Mouse (Mus musculus) liver, embryonic 14.5 days (tissue): ENCODE data around the gene Rabepk. TPM values are rescaled to one million over a fixed set of nuclear protein-coding genes. Genes with fewer than 3 reads are reported as not detected.

Source experiments
- ATAC-seq: fragments of 200-750 bp; cut with Nextera tagmentation; 2 replicates; pipeline ENCODE4 v1.8.0; 2017; ENCODE audit warnings: moderate number of reproducible peaks, mild to moderate bottlenecking, moderate library complexity; ENCODE audit not compliant: insufficient read depth
- DNase-seq, 3 experiments: peaks; one replicate each; pipeline ENCODE4 v3.0.0-alpha.2; 2012 to 2013; ENCODE audit warnings: low read depth in 3 of 3, low spot score in 3 of 3
- H3K27ac ChIP-seq: fragments of 300-500 bp; sonication (generic); 2 replicates; pipeline ENCODE4 v1.5.1; 2014; ENCODE audit warnings: moderate library complexity, mild to moderate bottlenecking, control low read depth, inconsistent platforms
- H3K27me3 ChIP-seq: fragments of 300-500 bp; sonication (generic); 2 replicates; pipeline ENCODE4 v1.6.1; 2014; ENCODE audit warnings: mild to moderate bottlenecking, low read length, moderate library complexity; ENCODE audit not compliant: control insufficient read depth, insufficient read depth
- H3K36me3 ChIP-seq: fragments of 300-500 bp; sonication (generic); replicated peaks from 2 replicates; pipeline ENCODE4 v1.6.1; 2014; ENCODE audit warnings: low read depth; ENCODE audit not compliant: control insufficient read depth, insufficient read depth
- H3K4me1 ChIP-seq, 2 experiments: fragments of 200-500 bp in 1 of 2; fragments of 300-500 bp in 1 of 2; sonication (generic) in 1 of 2; replicated peaks; 2 replicates each; pipeline ENCODE4 v1.6.1; 2012 to 2014; ENCODE audit warnings: antibody characterized with exemption in 1 of 2, inconsistent platforms in 1 of 2, low read length in 1 of 2; ENCODE audit not compliant: control insufficient read depth in 2 of 2, insufficient read depth in 2 of 2
- H3K4me2 ChIP-seq: fragments of 300-500 bp; sonication (generic); 2 replicates; pipeline ENCODE4 v1.6.1; 2014; ENCODE audit warnings: low read depth, mild to moderate bottlenecking, control low read depth, moderate library complexity
- H3K4me3 ChIP-seq, 2 experiments: fragments of 200-500 bp in 1 of 2; fragments of 300-500 bp in 1 of 2; sonication (generic) in 1 of 2; 2 replicates each; pipeline ENCODE4 v1.5.1; 2012 to 2014; ENCODE audit warnings: low read depth in 2 of 2, low read length in 2 of 2, mild to moderate bottlenecking in 2 of 2, control low read depth in 1 of 2, inconsistent platforms in 1 of 2, moderate library complexity in 1 of 2; ENCODE audit not compliant: insufficient read depth in 1 of 2
- H3K9ac ChIP-seq: fragments of 300-500 bp; sonication (generic); replicated peaks from 2 replicates; pipeline ENCODE4 v1.6.1; 2014; ENCODE audit warnings: mild to moderate bottlenecking, control low read depth, moderate library complexity
- H3K9me3 ChIP-seq: fragments of 300-500 bp; sonication (generic); 2 replicates; pipeline ENCODE4 v1.6.1; 2016; ENCODE audit warnings: low read length, mixed read lengths; ENCODE audit not compliant: control insufficient read depth
- CTCF ChIP-seq: IDR thresholded peaks from 2 replicates; pipeline ENCODE4 v1.5.1; 2016; ENCODE audit warnings: antibody characterized with exemption, low read depth, control low read depth
- EP300 ChIP-seq: IDR thresholded peaks from 2 replicates; pipeline ENCODE4 v1.6.1; 2016; ENCODE audit warnings: antibody characterized with exemption, low read depth
- WGBS: fragments of 180-500 bp; shearing (Covaris S2); extraction: QIAGEN DNeasy Blood & Tissue Kit; methylation state at CpG from one replicate; pipeline ENCODE4 v1.1.7; 2014; ENCODE audit not compliant: insufficient replicate concordance; 5-methylcytosine and 5-hydroxymethylcytosine counted together
- polyA plus RNA-seq, 2 experiments: library from polyadenylated mRNA; depleted of rRNA in 1 of 2; stranded (reverse) in 1 of 2; unstranded in 1 of 2; fragments of >200 nt; fragmentation: Nextera tagmentation in 1 of 2; extraction: Ambion mirVana in 1 of 2; gene quantifications; 2 replicates each; pipeline versions ENCODE4 v1.2.1 to v1.2.3; 2012 to 2014

The Rabepk gene
- polyA plus RNA-seq, 2 experiments, result 15.3 to 25.6 TPM

DNA sequence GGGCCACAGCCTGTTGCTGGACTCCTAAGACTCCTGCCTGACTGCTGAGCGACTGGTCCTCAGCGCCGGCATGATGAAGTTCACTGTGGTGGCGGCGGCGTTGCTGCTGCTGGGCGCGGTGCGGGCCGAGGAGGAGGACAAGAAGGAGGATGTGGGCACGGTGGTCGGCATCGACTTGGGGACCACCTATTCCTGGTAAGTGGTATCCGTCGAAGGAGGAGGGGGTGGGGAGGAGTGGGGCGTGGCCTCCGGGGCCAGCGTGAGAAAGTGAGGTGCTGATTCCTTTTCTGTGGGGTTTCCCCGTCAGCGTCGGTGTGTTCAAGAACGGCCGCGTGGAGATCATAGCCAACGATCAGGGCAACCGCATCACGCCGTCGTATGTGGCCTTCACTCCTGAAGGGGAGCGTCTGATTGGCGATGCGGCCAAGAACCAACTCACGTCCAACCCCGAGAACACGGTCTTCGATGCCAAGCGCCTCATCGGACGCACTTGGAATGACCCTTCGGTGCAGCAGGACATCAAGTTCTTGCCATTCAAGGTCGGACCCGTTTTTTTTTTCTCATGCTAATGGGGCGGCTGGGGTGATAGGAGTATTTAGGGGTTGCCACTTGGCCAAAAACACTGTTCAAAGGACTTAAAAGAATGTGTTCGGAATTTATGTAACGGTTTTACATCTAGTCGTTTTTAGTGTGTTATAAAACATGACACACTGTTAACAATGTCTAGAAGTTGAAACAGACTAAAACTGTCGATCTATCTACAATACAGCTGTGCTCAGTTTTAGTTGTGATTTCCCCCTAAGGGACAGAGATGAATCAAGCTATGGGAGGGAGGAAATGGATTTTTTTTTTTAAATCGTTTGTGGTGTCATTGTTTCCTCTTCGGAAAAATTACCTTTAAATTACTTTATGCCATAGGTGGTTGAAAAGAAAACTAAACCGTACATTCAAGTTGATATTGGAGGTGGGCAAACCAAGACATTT lies 27.2 kb downstream of the Rabepk start:
- ATAC-seq (peak; percentile 32), DNase-seq (peak in 2 of 3 experiments; percentile 37 to 71)
- H3K9me3 ChIP-seq, result no peaks in the 10 kb centered on the region
- peaks cover 24 to 29% of the 10 kb centered on the region in 2 experiments for H3K4me1 ChIP-seq
- peak overlapping the region; percentile 89 for H3K9ac ChIP-seq
- peak overlapping the region; percentile 79 for H3K27ac ChIP-seq
- TF ChIP-seq EP300, result no peak
- no peak for TF ChIP-seq CTCF
- H3K27me3 ChIP-seq, result no peaks in the 10 kb centered on the region
- WGBS, result 2% methylated on average over 50 of the region's 50 CpGs
- H3K4me2 ChIP-seq, result peak overlapping the region; percentile 86
- H3K36me3 ChIP-seq, result peaks cover 51% of the 10 kb centered on the region
- H3K4me3 ChIP-seq, result peak overlapping the region; percentile 78 to 84

- WGBS, result under 1% methylated on average over 60 of the region's 60 CpGs
- TF ChIP-seq EP300 (peak; percentile 38; the same call in 1 of the 2 replicates), CTCF (peak; percentile 20; the same call in 1 of the 2 replicates)
- Histone ChIP-seq H3K9me3 (no peaks in the 10 kb centered on the region), H3K36me3 (peaks cover 41% of the 10 kb centered on the region), H3K27ac (peak within 1 kb of the TSS; percentile 80), H3K27me3 (no peaks in the 10 kb centered on the region), H3K4me3 (peak within 1 kb of the TSS; percentile 86 to 91), H3K4me2 (peak within 1 kb of the TSS; percentile 86), H3K9ac (peak within 1 kb of the TSS; percentile 93), H3K4me1 (peaks cover 22 to 25% of the 10 kb centered on the region in 2 experiments)
- ATAC-seq (peak; percentile 97), DNase-seq (peak; percentile 99 to 100 (median 100))
Observed at GRCm38 (mm10) chr2:34771368-34772226, 28.1 kb downstream of the Rabepk start, which contains the start of gene Hspa5. TSS of gene Hspa5 (plus strand) at chr2:34771970.

- Histone ChIP-seq H3K4me3 (peak overlapping the region; percentile 86 to 91), H3K36me3 (peaks cover 35% of the 10 kb centered on the region), H3K27ac (peak overlapping the region; percentile 80), H3K4me1 (peaks cover 22% of the 10 kb centered on the region in 2 experiments), H3K9ac (peak overlapping the region; percentile 93), H3K27me3 (no peaks in the 10 kb centered on the region), H3K4me2 (peak overlapping the region; percentile 86), H3K9me3 (no peaks in the 10 kb centered on the region)
- DNase-seq, result no peak
- TF ChIP-seq CTCF (no peak), EP300 (no peak)
- under 1% methylated on average over 6 of the region's 6 CpGs for WGBS
- ATAC-seq, result no peak
Observed at GRCm38 (mm10) chr2:34770951-34771350, 28.8 kb downstream of the Rabepk start.

DNA sequence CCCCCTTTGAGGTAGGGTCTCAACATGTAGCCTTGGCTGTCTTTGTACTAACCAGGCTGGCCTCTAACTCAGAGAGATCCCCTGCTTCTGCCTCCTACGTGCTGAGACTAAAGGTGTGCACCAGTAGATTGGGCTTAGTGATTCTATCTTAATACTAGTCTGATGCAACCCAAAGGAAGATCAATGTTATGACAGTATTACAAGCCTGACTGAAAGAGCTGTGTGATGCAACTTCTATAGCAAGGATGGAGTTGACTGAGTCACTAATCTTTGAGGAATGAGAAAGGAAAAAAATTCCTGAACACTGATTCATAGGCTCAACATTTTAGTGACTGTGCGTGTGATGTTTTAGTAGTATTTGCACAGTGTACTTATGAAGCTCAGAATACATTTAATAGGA lies 29.7 kb downstream of the Rabepk start:
- no peak for DNase-seq
- ATAC-seq, result no peak
- H3K9ac ChIP-seq, result no peak overlapping the region
- no peak for TF ChIP-seq CTCF
- no peak for TF ChIP-seq EP300
- H3K9me3 ChIP-seq, result no peaks in the 10 kb centered on the region
- peak overlapping the region in 1 of 2 experiments; percentile 86; a peak in 1 of 4 replicates for H3K4me3 ChIP-seq
- H3K4me2 ChIP-seq, result peak overlapping the region; percentile 86
- peaks cover 15 to 18% of the 10 kb centered on the region in 2 experiments for H3K4me1 ChIP-seq
- peaks cover 26% of the 10 kb centered on the region for H3K36me3 ChIP-seq
- no peak overlapping the region; the same call in 1 of the 2 replicates for H3K27ac ChIP-seq
- H3K27me3 ChIP-seq, result no peaks in the 10 kb centered on the region
- WGBS, result 74% methylated on average over 2 of the region's 2 CpGs
